Mouse (Mus musculus) small intestine, adult 2 months (tissue): Measurements from ENCODE around the gene Mtch1.

Experiments used
- CTCF ChIP-seq: fragments of 200-500 bp; IDR thresholded peaks from 2 replicates; pipeline ENCODE4 v1.5.1; 2012; ENCODE audit warnings: low read depth, mild to moderate bottlenecking, control low read depth, inconsistent platforms, low read length, moderate library complexity, mixed read lengths; ENCODE audit not compliant: insufficient replicate concordance, insufficient read length; ENCODE audit errors: extremely low read depth
- POLR2A ChIP-seq: fragments of 200-500 bp; IDR thresholded peaks from 2 replicates; pipeline ENCODE4 v1.6.1; 2012; ENCODE audit warnings: low read depth, mild to moderate bottlenecking, control low read depth, inconsistent platforms, low read length, moderate library complexity

GRCm38 (mm10) chr17:29361982-29362691, 14.4 kb upstream of the Mtch1 start:
- TF ChIP-seq CTCF = no peak
- no peak for TF ChIP-seq POLR2A
